Comparison of ENCODE assay signal across 19 mouse cellular contexts in the genomic region with DNA sequence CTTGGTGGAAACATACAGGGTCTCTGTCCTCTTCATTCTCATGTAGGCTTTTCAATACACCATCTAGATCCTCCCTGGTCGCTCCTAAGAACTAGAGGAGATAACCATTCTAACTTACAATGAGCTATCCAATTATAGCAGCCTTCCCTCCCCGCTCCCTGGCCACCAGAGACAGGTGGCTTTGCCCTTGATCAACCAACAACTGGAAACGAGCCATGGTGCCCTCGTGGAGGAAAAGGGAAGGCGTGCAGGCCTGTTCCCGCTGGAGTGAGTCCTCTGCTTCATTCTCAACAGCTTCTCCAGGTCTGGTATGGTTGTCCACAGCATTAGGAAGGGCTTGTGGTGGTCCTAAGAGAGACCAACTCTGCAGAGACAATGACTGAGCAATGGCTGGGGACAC.
"Had no signal": no experiment of that assay in that cellular context is flagged by ENCODE, and none has a peak within 500 bp of the region (broad histone marks: within the 10 kb centered on the region; RNA-seq: fewer than 3 reads in every experiment).

No protein-coding gene starts in this region.

- DNase-seq: gastrocnemius, adult 2 months; gastrocnemius, postnatal 25 days; heart, postnatal 14 days; heart, postnatal 36 days; kidney, adult 18-20 months; kidney, postnatal 10 days; kidney, postnatal 25 days; kidney, postnatal 4 days; layer of hippocampus, adult 9-11 months; layer of hippocampus, postnatal 36 days; left cerebral cortex, postnatal 4 days had no signal

- H3K9me3 ChIP-seq: hindbrain, embryonic 10.5 days; hindbrain, embryonic 12.5 days; intestine, embryonic 15.5 days; limb, embryonic 13.5 days; limb, embryonic 15.5 days; liver, embryonic 12.5 days had no signal

- H3K27ac ChIP-seq: gastrocnemius, adult 2 months; hindbrain, embryonic 10.5 days; hindbrain, embryonic 12.5 days; hindbrain, embryonic 14.5 days; intestine, embryonic 15.5 days; limb, embryonic 13.5 days; limb, embryonic 15.5 days; liver, embryonic 12.5 days; liver, embryonic 14.5 days had no signal

- H3K4me3 ChIP-seq: gastrocnemius, adult 2 months; hindbrain, embryonic 10.5 days; hindbrain, embryonic 12.5 days; intestine, embryonic 15.5 days; limb, embryonic 13.5 days; limb, embryonic 15.5 days; liver, embryonic 12.5 days had no signal

- H3K4me1 ChIP-seq: hindbrain, embryonic 10.5 days; hindbrain, embryonic 12.5 days; intestine, embryonic 15.5 days; limb, embryonic 13.5 days; limb, embryonic 15.5 days; liver, embryonic 12.5 days had no signal

- H3K27me3 ChIP-seq: hindbrain, embryonic 12.5 days; intestine, embryonic 15.5 days; limb, embryonic 13.5 days; limb, embryonic 15.5 days; liver, embryonic 12.5 days had no signal

- H3K9ac ChIP-seq: hindbrain, embryonic 12.5 days; hindbrain, embryonic 14.5 days; intestine, embryonic 15.5 days; limb, embryonic 13.5 days; limb, embryonic 15.5 days; liver, embryonic 12.5 days; liver, embryonic 14.5 days had no signal

- H3K36me3 ChIP-seq: hindbrain, embryonic 10.5 days; hindbrain, embryonic 12.5 days; intestine, embryonic 15.5 days; limb, embryonic 13.5 days; limb, embryonic 15.5 days; liver, embryonic 12.5 days had no signal
